Mouse (Mus musculus) layer of hippocampus, postnatal 36 days (tissue): ENCODE data around the gene Csmd2. TPM values are rescaled to one million over a fixed set of nuclear protein-coding genes. Genes with fewer than 3 reads are reported as not detected.

Source experiments
- DNase-seq, 2 experiments: peaks; one replicate each; pipeline ENCODE4 v3.0.0; 2022
- total RNA-seq, 2 experiments: library from RNA; stranded (reverse); gene quantifications; 2 replicates each; pipeline ENCODE4 v1.2.3; 2021

The Csmd2 gene
- total RNA-seq, 2 experiments from 2014 or later, result 43.5 to 51.1 TPM

- DNase-seq, result no peak
Measured at GRCm38 (mm10) chr4:128341315-128341714, 353.7 kb downstream of the Csmd2 start.

GRCm38 (mm10) chr4:128342208-128342607 lies 354.6 kb downstream of the Csmd2 start:
- DNase-seq, result no peak

- no peak for DNase-seq
Measured at GRCm38 (mm10) chr4:128358751-128359150, 371.1 kb downstream of the Csmd2 start.

GRCm38 (mm10) chr4:128365851-128366250 lies 378.2 kb downstream of the Csmd2 start:
- DNase-seq, result no peak

GRCm38 (mm10) chr4:128368088-128368487 lies 380.4 kb downstream of the Csmd2 start:
- DNase-seq, result no peak

GRCm38 (mm10) chr4:128371766-128372165 lies 384.1 kb downstream of the Csmd2 start:
- DNase-seq, result no peak

- no peak for DNase-seq
Measured at GRCm38 (mm10) chr4:128373196-128373595, 385.5 kb downstream of the Csmd2 start.

GRCm38 (mm10) chr4:128374051-128374450 lies 386.4 kb downstream of the Csmd2 start:
- DNase-seq, result no peak

GRCm38 (mm10) chr4:128378946-128379345 lies 391.3 kb downstream of the Csmd2 start:
- no peak for DNase-seq

GRCm38 (mm10) chr4:128381331-128381730 lies 393.7 kb downstream of the Csmd2 start:
- DNase-seq, result no peak

GRCm38 (mm10) chr4:128383800-128384199 lies 396.1 kb downstream of the Csmd2 start:
- DNase-seq, result no peak

- no peak for DNase-seq
Measured at GRCm38 (mm10) chr4:128391484-128391883, 403.8 kb downstream of the Csmd2 start.

- DNase-seq, result no peak
Measured at GRCm38 (mm10) chr4:128392279-128392678, 404.6 kb downstream of the Csmd2 start.

GRCm38 (mm10) chr4:128393864-128394263 lies 406.2 kb downstream of the Csmd2 start:
- DNase-seq, result no peak

GRCm38 (mm10) chr4:128396616-128397015 lies 409.0 kb downstream of the Csmd2 start:
- DNase-seq, result no peak

GRCm38 (mm10) chr4:128397804-128398203 lies 410.1 kb downstream of the Csmd2 start:
- DNase-seq, result no peak

GRCm38 (mm10) chr4:128398948-128399347 lies 411.3 kb downstream of the Csmd2 start:
- peak; percentile 33 to 53 for DNase-seq

- no peak for DNase-seq
Measured at GRCm38 (mm10) chr4:128400016-128400415, 412.4 kb downstream of the Csmd2 start.

GRCm38 (mm10) chr4:128401591-128401990 lies 413.9 kb downstream of the Csmd2 start:
- no peak for DNase-seq

GRCm38 (mm10) chr4:128402706-128403105 lies 415.0 kb downstream of the Csmd2 start:
- no peak for DNase-seq

- DNase-seq, result no peak
Measured at GRCm38 (mm10) chr4:128405576-128405975, 417.9 kb downstream of the Csmd2 start.

- DNase-seq, result no peak
Measured at GRCm38 (mm10) chr4:128407084-128407845, 419.6 kb downstream of the Csmd2 start.

- peak; percentile 55 to 65 for DNase-seq
Measured at GRCm38 (mm10) chr4:128411941-128412630, 424.4 kb downstream of the Csmd2 start.

GRCm38 (mm10) chr4:128414741-128415140 lies 427.1 kb downstream of the Csmd2 start:
- DNase-seq, result no peak
